Mouse (Mus musculus): ENCODE measurements around the gene Gm10272.
"Not testable (repeated sequence)": the region's sequence is repeated elsewhere in the genome, so short reads cannot be mapped to it uniquely, and the experiment has no call there.

Gene Gm10272

GRCm38 (mm10) chr10:77729241-77729640, 22.8 kb downstream of the Gm10272 start:
- no peak for DNase-seq

GRCm38 (mm10) chr10:77735928-77736327, 29.5 kb downstream of the Gm10272 start:
- no peak for DNase-seq

- no peak for DNase-seq
These were observed 32.5 kb downstream of the Gm10272 start for GRCm38 (mm10) chr10:77738929-77739328.

GRCm38 (mm10) chr10:77741924-77742688, 35.7 kb downstream of the Gm10272 start, which contains the start of gene Gm18596:
Gene Gm18596 (minus strand): TSS chr10:77742638.
- not testable (repeated sequence) for DNase-seq

GRCm38 (mm10) chr10:77750686-77751085, 44.3 kb downstream of the Gm10272 start:
- not testable (repeated sequence) for DNase-seq

GRCm38 (mm10) chr10:77751254-77751653, 44.8 kb downstream of the Gm10272 start, which contains the start of gene Gm9736:
Gene Gm9736 (minus strand): TSS chr10:77751354.
- DNase-seq: not testable (repeated sequence)

- DNase-seq: not testable (repeated sequence)
These were observed 45.9 kb downstream of the Gm10272 start for GRCm38 (mm10) chr10:77752312-77752711.

- DNase-seq: no peak
These were observed 47.0 kb downstream of the Gm10272 start for GRCm38 (mm10) chr10:77753448-77753847.
